Mouse (Mus musculus): ENCODE results near the gene Ppp1r21.
A peak's percentile ranks its signal among the peaks of the same experiment; 100 is the strongest.

Ppp1r21 gene

GRCm38 (mm10) chr17:88529519-88530235 lies at the start of gene Ppp1r21:
TSS of gene Ppp1r21 (plus strand) at chr17:88530118.
- peak; percentile 97 for DNase-seq (ENCODE audit: low spot score)

- DNase-seq (ENCODE audit: low spot score), result no peak
These were observed 49.5 kb upstream of the Ppp1r21 start for GRCm38 (mm10) chr17:88480369-88480768.

- DNase-seq (ENCODE audit: low spot score), result no peak
These were observed 48.9 kb upstream of the Ppp1r21 start for GRCm38 (mm10) chr17:88481062-88481461.

- no peak for DNase-seq (ENCODE audit: low spot score)
These were observed 48.3 kb upstream of the Ppp1r21 start for GRCm38 (mm10) chr17:88481587-88481986.

GRCm38 (mm10) chr17:88484539-88484938 lies 45.4 kb upstream of the Ppp1r21 start:
- DNase-seq (ENCODE audit: low spot score), result no peak

DNA sequence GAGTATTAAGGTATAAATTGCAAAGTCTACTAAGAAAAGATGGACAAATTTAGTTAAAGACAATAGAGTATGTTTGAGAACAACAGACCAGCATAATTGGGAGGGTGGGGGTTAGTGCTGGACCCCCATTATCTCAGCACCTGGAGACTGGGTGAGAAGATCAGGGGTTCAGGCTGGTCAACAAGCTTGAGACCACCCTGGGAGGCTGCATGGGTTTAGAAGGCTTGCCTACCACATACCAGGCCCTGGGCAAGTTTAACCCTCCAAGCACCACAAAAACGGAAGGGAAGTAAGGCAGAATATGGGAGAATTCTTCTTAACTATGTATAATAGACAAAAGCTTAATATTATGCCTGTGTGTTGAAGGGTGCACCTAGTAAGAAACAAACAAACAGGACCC lies 45.0 kb upstream of the Ppp1r21 start:
- no peak for DNase-seq (ENCODE audit: low spot score)

- no peak for DNase-seq (ENCODE audit: low spot score)
These were observed 39.4 kb upstream of the Ppp1r21 start for GRCm38 (mm10) chr17:88490546-88490945.

GRCm38 (mm10) chr17:88491366-88492106 lies 38.4 kb upstream of the Ppp1r21 start:
- DNase-seq (ENCODE audit: low spot score), result no peak

- no peak for DNase-seq (ENCODE audit: low spot score)
These were observed 37.8 kb upstream of the Ppp1r21 start for GRCm38 (mm10) chr17:88492107-88492460.

GRCm38 (mm10) chr17:88493551-88493950 lies 36.4 kb upstream of the Ppp1r21 start:
- DNase-seq (ENCODE audit: low spot score), result no peak

DNA sequence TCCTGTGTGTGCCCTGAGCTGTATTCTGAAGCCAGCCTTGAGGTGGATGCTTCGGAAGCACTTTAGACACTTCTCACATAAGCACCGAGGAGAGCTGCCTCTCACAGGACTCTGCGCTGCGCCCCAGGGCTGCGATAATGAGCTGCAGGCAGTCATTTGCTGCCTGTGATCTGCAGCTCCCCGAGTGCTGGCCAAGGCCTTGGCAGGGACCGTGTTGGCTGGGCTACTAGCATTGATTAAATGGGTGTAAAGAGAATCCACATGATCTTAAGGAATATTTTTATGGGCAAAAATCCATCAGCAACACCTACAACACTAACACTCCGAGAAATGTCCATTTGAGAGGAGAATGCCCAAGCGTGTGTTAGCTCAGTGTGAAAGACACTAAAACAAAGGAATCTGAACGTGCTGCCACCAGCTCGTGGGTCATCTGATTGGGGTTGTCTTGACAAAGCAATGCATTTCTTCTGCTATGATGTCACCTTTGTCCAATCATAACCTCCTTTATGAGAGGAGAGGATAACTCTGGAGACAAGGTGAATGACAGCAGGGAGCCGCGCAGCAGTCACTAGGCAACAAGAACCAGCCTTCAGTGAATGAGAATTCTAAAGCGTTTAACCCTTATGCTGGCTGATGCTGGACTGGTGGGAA lies 35.7 kb upstream of the Ppp1r21 start:
- DNase-seq (ENCODE audit: low spot score), result no peak

- no peak for DNase-seq (ENCODE audit: low spot score)
These were observed 35.2 kb upstream of the Ppp1r21 start for GRCm38 (mm10) chr17:88494772-88495132.

DNA sequence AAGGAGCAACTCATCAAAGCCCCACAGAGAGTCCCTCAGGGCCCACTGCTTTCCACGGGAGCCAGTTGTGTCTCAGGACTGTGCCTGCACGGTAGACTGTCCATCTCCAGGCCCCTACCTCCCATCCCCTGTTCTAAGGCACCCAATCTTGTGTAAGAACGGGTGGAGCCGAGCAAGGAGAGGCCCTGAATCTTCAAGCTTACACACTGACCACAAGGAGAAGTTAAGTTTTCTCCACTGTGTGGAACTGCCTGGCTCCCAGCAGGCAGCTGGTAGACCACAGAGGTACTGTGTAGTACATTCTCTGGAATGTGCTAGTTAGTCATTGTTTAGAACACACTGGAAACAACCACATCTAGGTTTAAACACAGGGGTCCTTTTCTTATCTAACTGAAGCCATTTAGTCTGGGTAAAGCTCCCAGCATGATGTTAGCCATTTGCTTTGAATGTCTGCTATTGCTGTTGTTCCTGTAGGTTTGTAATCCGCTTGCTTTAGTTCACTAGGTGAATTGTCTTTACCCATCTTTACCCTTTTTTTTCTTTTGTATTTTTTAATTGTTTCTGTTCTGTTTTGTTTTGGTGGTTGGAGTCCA lies 31.7 kb upstream of the Ppp1r21 start:
- DNase-seq (ENCODE audit: low spot score), result no peak

DNA sequence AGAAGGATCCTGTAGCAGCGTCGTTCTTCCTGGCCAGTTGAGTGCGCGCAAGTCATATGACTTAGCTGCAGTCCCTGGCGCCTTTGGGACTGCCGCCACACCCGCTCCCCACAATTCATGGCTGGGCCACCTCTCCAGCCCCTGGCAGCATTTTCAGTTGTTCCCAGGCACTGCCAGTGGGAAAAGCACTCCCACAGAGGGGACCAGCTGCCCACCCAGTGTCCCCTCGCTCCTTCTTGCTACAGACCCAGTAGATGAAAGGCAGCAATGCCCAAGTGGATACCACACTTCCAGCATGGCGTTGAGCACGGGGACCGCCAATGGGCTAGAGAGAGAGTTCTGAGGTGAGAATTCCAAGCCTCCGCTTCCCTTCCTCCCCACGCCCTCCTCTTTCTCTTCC lies 25.9 kb upstream of the Ppp1r21 start:
- no peak for DNase-seq (ENCODE audit: low spot score)

DNA sequence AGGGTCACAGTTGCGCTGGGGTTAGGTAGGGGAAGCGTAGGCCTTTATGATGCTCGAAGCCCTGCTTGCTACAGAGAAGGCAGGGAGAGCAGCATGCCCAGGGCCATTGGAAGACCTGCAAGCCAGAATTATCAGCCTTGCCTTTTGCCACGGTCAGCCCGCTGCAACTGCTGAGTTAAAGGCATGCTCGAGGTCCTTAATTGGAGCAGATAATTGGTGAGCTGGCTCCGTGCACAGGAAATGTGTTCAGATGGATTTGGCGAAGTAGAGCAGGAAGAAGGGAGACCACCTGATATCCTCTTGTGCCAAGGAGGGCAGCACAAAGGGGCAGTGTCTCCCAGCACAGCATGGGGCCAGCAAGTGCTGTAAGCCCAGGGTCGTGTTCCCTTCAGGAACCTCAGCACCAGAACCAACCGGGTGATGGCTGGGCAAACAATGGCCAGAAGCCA lies 24.6 kb upstream of the Ppp1r21 start:
- no peak for DNase-seq (ENCODE audit: low spot score)

- DNase-seq (ENCODE audit: low spot score), result no peak
These were observed 24.0 kb upstream of the Ppp1r21 start for GRCm38 (mm10) chr17:88505941-88506340.

GRCm38 (mm10) chr17:88507376-88507775 lies 22.5 kb upstream of the Ppp1r21 start:
- DNase-seq (ENCODE audit: low spot score), result no peak

DNA sequence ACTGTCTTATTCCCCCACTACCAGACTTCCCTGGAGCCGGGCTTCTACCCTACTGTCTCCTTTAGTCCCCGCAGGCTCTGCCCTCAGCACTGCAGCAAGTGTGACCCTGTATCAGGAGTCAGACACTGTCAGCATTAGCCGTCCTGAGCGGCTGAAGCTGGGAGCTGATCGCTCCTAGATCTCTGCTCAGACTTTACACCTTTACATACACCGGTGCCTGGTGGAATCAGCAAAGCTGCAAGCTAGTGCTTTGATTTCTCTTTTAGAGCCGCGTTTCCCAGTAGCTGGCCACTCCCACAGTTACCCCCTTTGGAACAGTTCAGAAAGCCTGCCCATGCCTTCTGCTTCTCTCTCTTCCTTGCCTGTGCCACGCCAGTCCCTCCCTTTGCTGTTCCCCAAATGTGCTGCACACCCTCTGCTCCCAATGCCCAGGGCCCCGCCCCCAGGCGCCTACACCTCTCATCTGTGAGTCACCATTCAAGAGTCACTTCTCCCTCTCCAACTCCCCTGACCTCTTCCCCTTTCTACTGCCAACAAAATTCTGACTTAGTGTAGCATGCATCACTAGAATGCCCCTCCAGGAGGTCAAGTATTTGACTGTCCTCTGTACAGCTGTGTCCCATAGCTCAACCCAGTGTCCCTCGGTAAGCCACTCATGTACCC lies 20.9 kb upstream of the Ppp1r21 start:
- no peak for DNase-seq (ENCODE audit: low spot score)

- DNase-seq (ENCODE audit: low spot score), result no peak
These were observed 19.9 kb upstream of the Ppp1r21 start for GRCm38 (mm10) chr17:88509999-88510398.

DNA sequence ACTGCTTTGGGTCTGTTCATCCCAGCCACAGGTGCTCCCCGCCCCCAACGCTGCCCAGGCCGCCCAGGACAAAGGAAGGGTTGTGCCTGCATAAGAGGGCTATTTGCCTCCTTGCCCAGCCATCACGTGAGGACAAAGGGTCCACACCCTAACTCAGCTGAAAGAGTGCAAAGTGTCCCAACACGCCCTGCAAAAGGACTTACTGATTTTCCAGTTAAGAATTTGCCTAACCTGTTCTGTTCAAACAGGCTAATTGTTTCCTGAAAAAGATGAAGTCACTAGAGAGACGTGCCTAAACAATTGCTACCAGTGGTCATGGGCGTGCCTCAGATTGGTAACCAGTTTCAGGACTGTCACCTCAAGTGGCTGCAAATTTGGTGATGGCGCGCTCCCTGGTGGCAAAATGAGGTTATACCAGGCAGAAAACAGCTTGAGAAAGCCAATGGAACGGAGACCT lies 18.8 kb upstream of the Ppp1r21 start:
- DNase-seq (ENCODE audit: low spot score), result peak; percentile 65

- DNase-seq (ENCODE audit: low spot score), result no peak
These were observed 13.4 kb upstream of the Ppp1r21 start for GRCm38 (mm10) chr17:88516477-88516876.

DNA sequence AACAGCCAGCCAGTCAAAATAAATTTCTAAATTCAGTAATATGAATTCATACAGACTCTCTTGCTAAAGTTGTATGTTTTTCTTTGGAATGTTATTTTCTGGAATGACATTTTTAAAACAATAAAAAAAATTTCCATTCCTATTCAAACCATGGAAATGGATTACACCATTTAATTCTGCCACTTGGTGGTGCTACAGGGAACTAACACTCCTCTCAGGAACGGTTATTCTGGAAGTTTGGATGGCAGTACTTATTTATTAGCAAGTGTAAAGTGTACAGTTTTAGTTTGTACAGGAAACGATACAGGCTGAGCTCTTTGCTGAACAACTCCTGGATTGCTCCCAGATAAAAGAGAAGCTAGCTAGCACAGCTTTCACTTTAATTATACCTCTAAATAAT lies 2.1 kb upstream of the Ppp1r21 start:
- DNase-seq (ENCODE audit: low spot score), result no peak

All from testis, postnatal 14 days (tissue).